Mouse (Mus musculus) forebrain, embryonic 11.5 days (tissue): Measurements from ENCODE around the gene 4933427D14Rik. TPM values are rescaled to one million over a fixed set of nuclear protein-coding genes. Genes with fewer than 3 reads are reported as not detected.

Experiments used
- ATAC-seq: fragments of 200-750 bp; cut with Nextera tagmentation; replicated peaks from 2 replicates; pipeline ENCODE4 v1.8.0; 2017; ENCODE audit warnings: moderate TSS enrichment; ENCODE audit not compliant: low FRiP score
- DNase-seq: peaks from one replicate; pipeline ENCODE4 v3.0.0-alpha.2; 2017; ENCODE audit warnings: low spot score
- H3K27ac ChIP-seq: fragments of 300-500 bp; sonication (generic); 2 replicates; pipeline ENCODE4 v1.5.1; 2014; ENCODE audit warnings: low read depth, low read length
- H3K27me3 ChIP-seq: fragments of 300-500 bp; sonication (generic); 2 replicates; pipeline ENCODE4 v1.6.1; 2014; ENCODE audit warnings: mild to moderate bottlenecking, low read length, mixed read lengths; ENCODE audit not compliant: control insufficient read depth, insufficient read depth
- H3K36me3 ChIP-seq: fragments of 300-500 bp; sonication (generic); 2 replicates; pipeline ENCODE4 v1.6.1; 2014; ENCODE audit warnings: mild to moderate bottlenecking, low read length, moderate library complexity, mixed read lengths; ENCODE audit not compliant: control insufficient read depth, insufficient read depth
- H3K4me1 ChIP-seq: fragments of 300-500 bp; sonication (generic); replicated peaks from 2 replicates; pipeline ENCODE4 v1.6.1; 2014; ENCODE audit warnings: low read length, mixed read lengths; ENCODE audit not compliant: control insufficient read depth, insufficient read depth
- H3K4me2 ChIP-seq: fragments of 300-500 bp; sonication (generic); 2 replicates; pipeline ENCODE4 v1.6.1; 2014; ENCODE audit warnings: low read depth, mild to moderate bottlenecking, low read length, moderate library complexity, mixed read lengths; ENCODE audit not compliant: severe bottlenecking
- H3K4me3 ChIP-seq: fragments of 300-500 bp; sonication (generic); 2 replicates; pipeline ENCODE4 v1.5.1; 2014; ENCODE audit warnings: low read depth, low read length
- H3K9ac ChIP-seq: fragments of 300-500 bp; sonication (generic); 2 replicates; pipeline ENCODE4 v1.6.1; 2014; ENCODE audit warnings: low read length
- H3K9me3 ChIP-seq: fragments of 300-500 bp; sonication (generic); 2 replicates; pipeline ENCODE4 v1.6.1; 2016; ENCODE audit warnings: low read length, mixed read lengths; ENCODE audit not compliant: control insufficient read depth
- WGBS: fragments of 180-500 bp; shearing (Covaris S2); extraction: QIAGEN DNeasy Blood & Tissue Kit; methylation state at CpG from one replicate; pipeline ENCODE4 v1.1.7; 2014; 5-methylcytosine and 5-hydroxymethylcytosine counted together
- polyA plus RNA-seq: library from polyadenylated mRNA; unstranded; fragments of >200 nt; fragmentation: Nextera tagmentation; extraction: Ambion mirVana; gene quantifications from 2 replicates; pipeline ENCODE4 v1.2.1, GENCODE M21; 2014

Gene 4933427D14Rik
- polyA plus RNA-seq, 1 experiment from 2014 or later, result 19.2 TPM

DNA sequence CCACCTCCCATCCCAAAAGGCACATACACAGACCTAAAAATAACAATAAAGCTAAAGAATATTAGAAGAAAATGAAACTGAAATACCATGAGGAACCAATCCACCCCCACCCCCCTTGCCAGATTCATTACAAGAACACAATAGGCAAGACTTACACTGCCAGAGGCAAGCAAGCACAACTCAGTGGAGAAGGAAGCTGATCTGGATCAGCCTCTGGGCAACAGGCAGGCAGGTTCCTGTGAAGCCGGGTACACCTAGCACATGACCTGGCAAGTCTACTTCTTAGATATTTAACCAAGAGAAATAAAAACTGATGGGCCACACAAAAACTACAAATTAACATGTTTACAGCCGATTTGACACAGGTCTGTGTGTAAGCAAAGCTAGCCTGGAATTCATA lies 44.1 kb downstream of the 4933427D14Rik start:
- Histone ChIP-seq H3K4me1 (no peaks in the 10 kb centered on the region), H3K4me3 (no peak overlapping the region), H3K27ac (no peak overlapping the region), H3K9ac (no peak overlapping the region), H3K36me3 (no peaks in the 10 kb centered on the region; the same call in 1 of the 2 replicates), H3K27me3 (no peaks in the 10 kb centered on the region), H3K4me2 (no peak overlapping the region), H3K9me3 (no peaks in the 10 kb centered on the region)
- WGBS, result 85% methylated on average over 2 of the region's 2 CpGs
- DNase-seq (no peak), ATAC-seq (no peak)

DNA sequence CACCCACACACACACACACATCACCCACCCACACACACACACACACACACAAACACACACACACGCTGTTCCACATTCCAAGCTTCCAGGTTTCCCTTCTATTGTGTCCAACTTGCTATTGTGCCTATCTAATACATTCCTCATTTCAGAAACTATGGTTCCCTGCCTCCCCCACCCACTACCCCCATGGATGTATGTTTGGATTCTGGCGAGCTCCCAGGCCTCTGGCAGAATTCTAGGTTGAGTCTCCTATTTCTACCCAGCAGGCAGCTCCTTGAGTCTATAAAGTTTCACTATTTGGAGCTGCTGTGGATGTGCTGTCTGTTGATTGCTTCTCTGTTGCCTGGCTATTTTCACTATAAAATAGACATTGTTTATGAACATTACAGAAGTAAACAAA lies 50.6 kb downstream of the 4933427D14Rik start:
- no peak overlapping the region for H3K4me2 ChIP-seq
- ATAC-seq (no peak), DNase-seq (no peak)
- no peak overlapping the region for H3K27ac ChIP-seq
- H3K4me1 ChIP-seq, result no peaks in the 10 kb centered on the region; the same call in 1 of the 2 replicates
- H3K9ac ChIP-seq, result no peak overlapping the region
- no peaks in the 10 kb centered on the region; the same call in 1 of the 2 replicates for H3K36me3 ChIP-seq
- no peaks in the 10 kb centered on the region for H3K9me3 ChIP-seq
- H3K4me3 ChIP-seq, result no peak overlapping the region
- no peaks in the 10 kb centered on the region for H3K27me3 ChIP-seq
- 75% methylated on average over 2 of the region's 2 CpGs for WGBS

DNA sequence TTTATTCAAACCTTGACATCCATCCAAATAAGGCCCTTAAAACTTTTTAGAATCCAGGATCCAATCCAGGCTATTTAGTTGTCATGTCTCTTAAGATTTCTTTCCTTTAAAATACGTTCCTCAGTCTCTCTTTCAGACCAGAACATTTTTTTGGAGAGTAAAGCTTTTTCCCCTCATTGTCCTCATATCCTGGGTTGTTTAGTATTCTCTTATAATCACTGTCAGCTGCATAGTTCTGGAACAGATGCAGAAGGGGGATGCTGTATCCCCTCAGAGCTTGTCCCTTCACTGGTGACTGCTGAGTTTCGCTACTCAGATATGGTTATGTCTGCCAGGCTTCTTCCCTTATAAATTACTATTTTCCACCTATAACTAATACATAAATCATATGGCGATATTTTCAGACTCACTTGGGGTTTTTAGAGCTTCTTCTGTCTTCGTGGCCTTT lies 51.3 kb downstream of the 4933427D14Rik start:
- Histone ChIP-seq H3K36me3 (no peaks in the 10 kb centered on the region; the same call in 1 of the 2 replicates), H3K27ac (no peak overlapping the region), H3K27me3 (no peaks in the 10 kb centered on the region), H3K9me3 (no peaks in the 10 kb centered on the region), H3K9ac (no peak overlapping the region), H3K4me1 (peaks cover 4% of the 10 kb centered on the region; the same call in 1 of the 2 replicates), H3K4me3 (no peak overlapping the region), H3K4me2 (no peak overlapping the region)
- DNase-seq, result no peak
- WGBS, result 91% methylated on average over 4 of the region's 4 CpGs
- no peak for ATAC-seq

DNA sequence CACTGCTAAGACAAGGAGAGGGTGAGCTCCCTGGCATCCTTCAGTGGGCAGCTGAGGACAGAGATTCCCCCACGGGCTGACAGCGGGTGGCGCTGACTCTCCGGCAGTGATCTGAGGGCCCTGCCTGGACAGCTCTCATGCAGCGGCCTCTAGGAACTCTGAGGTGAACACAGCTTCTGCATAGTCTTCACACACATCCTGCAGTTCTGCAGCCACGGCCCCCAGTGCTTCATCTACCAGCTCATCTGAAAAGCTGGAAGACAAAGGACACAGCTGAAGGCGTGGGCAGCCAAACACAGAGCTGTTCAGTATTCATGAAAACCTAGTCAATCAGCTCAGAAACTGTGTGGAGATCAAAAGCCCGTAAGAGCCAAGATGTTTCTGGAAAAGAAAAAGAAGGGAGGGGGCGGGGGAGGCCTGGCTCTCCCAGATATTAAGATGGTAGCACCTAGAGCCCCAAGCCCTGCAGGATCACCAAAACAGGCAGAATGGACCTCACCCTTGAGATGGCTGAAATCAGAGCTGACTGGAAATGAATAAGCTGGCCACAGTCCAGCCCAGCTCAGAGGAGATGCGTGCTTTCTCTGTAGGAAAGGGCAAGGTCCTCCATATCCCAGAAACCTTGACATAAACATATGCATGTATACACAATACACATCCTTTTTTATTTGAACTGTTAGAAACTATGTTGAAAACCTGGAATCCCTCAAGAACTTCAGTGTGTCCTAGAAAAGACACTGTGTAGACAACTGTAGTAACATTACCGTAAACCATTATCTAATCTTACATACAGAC lies 51.9 kb downstream of the 4933427D14Rik start:
- ATAC-seq (no peak), DNase-seq (no peak)
- no peak overlapping the region for H3K4me2 ChIP-seq
- H3K27ac ChIP-seq, result peak overlapping the region; percentile 12; the same call in 1 of the 2 replicates
- H3K36me3 ChIP-seq, result no peaks in the 10 kb centered on the region; the same call in 1 of the 2 replicates
- peaks cover 4% of the 10 kb centered on the region; the same call in 1 of the 2 replicates for H3K4me1 ChIP-seq
- no peak overlapping the region for H3K9ac ChIP-seq
- 72% methylated on average over 11 of the region's 11 CpGs for WGBS
- H3K9me3 ChIP-seq, result no peaks in the 10 kb centered on the region
- no peak overlapping the region for H3K4me3 ChIP-seq
- no peaks in the 10 kb centered on the region for H3K27me3 ChIP-seq

DNA sequence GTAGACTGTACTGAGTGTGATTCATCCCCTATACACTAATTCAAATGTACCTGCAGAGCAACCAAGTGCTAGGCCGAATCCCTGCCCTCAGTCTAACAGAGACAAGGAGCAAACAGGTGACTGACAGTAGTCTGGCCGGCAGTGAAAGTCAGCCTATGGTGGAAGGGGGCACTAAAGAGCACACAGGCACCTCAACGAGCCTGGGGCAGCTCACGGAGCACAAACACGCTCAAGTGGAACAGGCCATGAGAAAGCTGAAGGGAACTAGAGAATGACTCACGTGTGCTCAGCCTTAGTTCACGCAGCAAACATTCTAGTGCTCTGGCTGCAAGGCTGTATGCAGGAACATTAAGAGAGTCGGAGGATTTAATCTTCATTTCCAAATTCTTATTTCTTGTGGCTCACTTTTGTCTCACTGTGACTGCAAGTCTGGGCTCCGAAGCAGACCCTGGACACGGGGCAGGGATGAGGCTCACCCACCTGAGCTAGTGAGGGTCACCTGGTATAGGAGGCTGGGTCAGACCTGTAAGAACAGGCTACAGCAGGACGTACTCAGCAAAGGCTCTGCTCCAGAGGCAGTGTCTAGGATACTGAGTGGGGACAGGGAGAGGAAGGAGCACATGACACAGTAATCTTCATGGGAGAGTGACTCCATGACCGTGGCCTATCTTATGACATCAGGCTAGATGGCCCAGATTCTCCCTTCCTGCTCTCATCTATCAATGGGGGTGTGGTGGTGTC lies 54.0 kb downstream of the 4933427D14Rik start:
- DNase-seq (no peak), ATAC-seq (no peak)
- peaks cover 9% of the 10 kb centered on the region; the same call in 1 of the 2 replicates for H3K4me1 ChIP-seq
- H3K4me2 ChIP-seq, result no peak overlapping the region
- H3K4me3 ChIP-seq, result no peak overlapping the region
- no peaks in the 10 kb centered on the region for H3K27me3 ChIP-seq
- WGBS, result 85% methylated on average over 12 of the region's 12 CpGs
- no peak overlapping the region for H3K27ac ChIP-seq
- H3K9me3 ChIP-seq, result no peaks in the 10 kb centered on the region
- no peak overlapping the region for H3K9ac ChIP-seq
- no peaks in the 10 kb centered on the region; the same call in 1 of the 2 replicates for H3K36me3 ChIP-seq

DNA sequence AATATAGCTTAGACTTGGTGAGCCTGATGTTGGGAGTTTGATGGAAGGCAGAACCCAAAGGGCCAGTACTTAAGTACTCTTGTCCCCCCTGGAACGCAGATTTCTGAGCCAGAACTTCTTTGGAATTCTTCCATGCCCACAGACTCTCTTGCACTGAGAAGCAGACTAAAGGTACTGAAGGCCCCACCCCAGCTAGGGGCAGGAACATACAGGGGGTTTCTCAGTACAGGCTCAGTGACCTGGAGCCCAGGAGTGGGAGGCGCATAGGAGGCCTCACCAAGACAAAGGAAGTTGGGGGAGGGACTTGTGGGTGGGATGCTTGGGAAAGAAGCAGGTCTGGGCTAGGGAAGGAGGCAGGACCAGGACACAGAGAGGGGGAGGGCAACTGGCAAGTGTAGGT lies 56.1 kb downstream of the 4933427D14Rik start:
- peaks cover 10% of the 10 kb centered on the region; the same call in 1 of the 2 replicates for H3K4me1 ChIP-seq
- ATAC-seq, result no peak
- H3K9ac ChIP-seq, result no peak overlapping the region
- H3K4me3 ChIP-seq, result no peak overlapping the region
- H3K27ac ChIP-seq, result no peak overlapping the region
- 53% methylated on average over 2 of the region's 2 CpGs for WGBS
- H3K27me3 ChIP-seq, result no peaks in the 10 kb centered on the region
- no peaks in the 10 kb centered on the region; the same call in 1 of the 2 replicates for H3K36me3 ChIP-seq
- no peak overlapping the region for H3K4me2 ChIP-seq
- H3K9me3 ChIP-seq, result no peaks in the 10 kb centered on the region
- DNase-seq, result no peak

DNA sequence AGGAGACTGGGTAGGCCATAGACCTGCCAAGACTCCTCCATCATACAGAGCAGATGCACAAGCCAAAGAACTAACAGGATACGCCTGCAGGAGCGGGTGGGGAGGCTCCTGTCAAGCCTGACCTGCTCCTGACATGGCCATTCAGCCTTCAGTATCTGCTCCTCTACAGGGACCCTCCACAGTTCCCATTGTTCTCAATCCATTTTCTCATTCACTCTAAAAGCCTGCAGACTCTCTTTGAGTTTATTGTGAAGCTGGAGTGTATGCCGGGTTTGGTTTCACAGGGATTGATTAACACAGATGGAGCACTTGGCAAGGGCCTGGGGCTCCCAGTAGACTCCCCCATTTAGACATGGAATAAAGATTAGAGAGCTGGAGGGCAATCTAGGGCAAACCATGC lies 59.3 kb downstream of the 4933427D14Rik start:
- no peak overlapping the region for H3K27ac ChIP-seq
- H3K9ac ChIP-seq, result no peak overlapping the region
- H3K4me1 ChIP-seq, result peaks cover 10% of the 10 kb centered on the region; the same call in 1 of the 2 replicates
- DNase-seq (no peak), ATAC-seq (peak; percentile 42; the same call in 1 of the 2 replicates)
- H3K4me2 ChIP-seq, result no peak overlapping the region
- no peak overlapping the region for H3K4me3 ChIP-seq
- H3K9me3 ChIP-seq, result no peaks in the 10 kb centered on the region
- H3K27me3 ChIP-seq, result no peaks in the 10 kb centered on the region
- no peaks in the 10 kb centered on the region for H3K36me3 ChIP-seq
- WGBS, result 15% methylated on average over 3 of the region's 3 CpGs

DNA sequence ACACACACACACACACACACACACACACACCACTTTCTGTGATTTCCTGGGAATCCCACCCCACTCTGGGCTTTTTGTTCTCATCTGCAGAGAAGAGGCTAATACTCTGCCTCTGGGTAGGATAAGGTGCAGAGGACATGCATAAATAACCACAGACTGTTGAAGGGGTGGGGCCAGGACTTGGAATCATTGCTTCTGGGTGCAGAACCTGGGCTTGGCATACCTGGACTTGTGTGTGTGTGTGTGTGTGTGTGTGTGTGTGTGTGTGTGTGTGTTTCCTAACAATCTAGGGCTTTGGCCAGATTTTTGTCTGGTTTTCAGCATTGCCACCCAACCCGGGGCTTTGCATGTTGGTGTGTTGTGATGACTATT lies 61.4 kb downstream of the 4933427D14Rik start:
- Histone ChIP-seq H3K9me3 (no peaks in the 10 kb centered on the region), H3K9ac (no peak overlapping the region), H3K27me3 (no peaks in the 10 kb centered on the region), H3K4me3 (no peak overlapping the region), H3K36me3 (no peaks in the 10 kb centered on the region), H3K4me2 (no peak overlapping the region), H3K4me1 (peaks cover 6% of the 10 kb centered on the region; the same call in 1 of the 2 replicates), H3K27ac (no peak overlapping the region)
- 88% methylated on average over 1 of the region's 1 CpGs for WGBS
- DNase-seq (no peak), ATAC-seq (no peak)
